Comparison of ENCODE assay signal across 7 mouse cellular contexts in the genomic region with DNA sequence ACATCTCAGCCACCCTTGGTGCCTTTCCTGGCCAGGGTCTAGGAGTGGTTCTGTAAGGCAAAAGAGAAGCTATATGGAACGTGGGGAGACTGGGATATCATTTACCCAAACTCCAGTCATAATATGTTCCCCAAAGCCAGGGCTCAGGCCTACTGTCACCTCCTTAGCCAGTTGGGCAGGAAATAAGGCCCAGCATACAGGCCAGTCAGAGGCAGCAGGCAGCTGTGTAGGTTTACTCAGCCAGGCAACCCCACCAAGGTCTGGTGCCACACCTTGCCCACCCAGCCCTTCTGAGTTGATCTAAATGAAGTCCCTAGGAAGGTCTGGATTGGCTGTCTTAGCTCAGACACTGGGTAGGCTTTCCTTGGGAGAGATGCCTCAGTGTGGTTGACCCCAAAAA. TPM values are rescaled to one million over a fixed set of nuclear protein-coding genes. Genes with fewer than 3 reads are reported as not detected.
DNase-seq lines count a peak whose midpoint lies in the region; ATAC-seq and TF ChIP-seq lines count a peak whose summit lies in the region.

No protein-coding gene starts in this region.

- H3K4me2 ChIP-seq in lung, embryonic 15.5 days = no peak overlapping the region
- no peak overlapping the region for H3K4me2 ChIP-seq in lung, postnatal 0 days (replicated peaks; ENCODE audit: low read depth, low read length)
- H3K4me2 ChIP-seq in embryonic facial prominence, embryonic 12.5 days (replicated peaks) = no peak overlapping the region
- no peak overlapping the region for H3K4me2 ChIP-seq in hindbrain, embryonic 11.5 days (replicated peaks; ENCODE audit: low read depth, low read length)
- H3K4me2 ChIP-seq in midbrain, embryonic 13.5 days (replicated peaks) = no peak overlapping the region

- H3K36me3 ChIP-seq in lung, embryonic 15.5 days = peaks cover 17% of the 10 kb centered on the region
- peaks cover 3% of the 10 kb centered on the region; the same call in 1 of the 2 replicates for H3K36me3 ChIP-seq in lung, postnatal 0 days (ENCODE audit: insufficient read depth, low read length)
- H3K36me3 ChIP-seq in embryonic facial prominence, embryonic 12.5 days = peaks cover 13% of the 10 kb centered on the region
- no peaks in the 10 kb centered on the region for H3K36me3 ChIP-seq in hindbrain, embryonic 11.5 days (ENCODE audit: control insufficient read depth, insufficient read depth, low read length)
- H3K36me3 ChIP-seq in midbrain, embryonic 13.5 days = peaks cover 2% of the 10 kb centered on the region

- no peak for DNase-seq in lung, postnatal 0 days (ENCODE audit: low spot score)
- no peak for DNase-seq in hindbrain, embryonic 11.5 days (ENCODE audit: low spot score)
- no peak for DNase-seq in ovary, postnatal 10 days (ENCODE audit: low spot score)
- DNase-seq in urinary bladder, postnatal 10 days (ENCODE audit: low spot score) = no peak

- no peak for TF ChIP-seq CTCF in lung, postnatal 0 days (IDR thresholded peaks at IDR 0.05)

- no peaks in the 10 kb centered on the region for H3K9me3 ChIP-seq in lung, embryonic 15.5 days
- no peaks in the 10 kb centered on the region for H3K9me3 ChIP-seq in lung, postnatal 0 days (ENCODE audit: low read length)
- H3K9me3 ChIP-seq in embryonic facial prominence, embryonic 12.5 days = no peaks in the 10 kb centered on the region
- H3K9me3 ChIP-seq in hindbrain, embryonic 11.5 days (ENCODE audit: control insufficient read depth, low read length) = no peaks in the 10 kb centered on the region
- H3K9me3 ChIP-seq in midbrain, embryonic 13.5 days = no peaks in the 10 kb centered on the region

- 86% methylated on average over 1 of the region's 1 CpGs for WGBS in lung, embryonic 15.5 days
- 80% methylated on average over 1 of the region's 1 CpGs for WGBS in lung, postnatal 0 days
- 89% methylated on average over 1 of the region's 1 CpGs for WGBS in embryonic facial prominence, embryonic 12.5 days
- 92% methylated on average over 1 of the region's 1 CpGs for WGBS in hindbrain, embryonic 11.5 days
- 100% methylated on average over 1 of the region's 1 CpGs for WGBS in midbrain, embryonic 13.5 days

- ATAC-seq in lung, embryonic 15.5 days (ENCODE audit: borderline replicate concordance, extremely low read depth, low FRiP score, low TSS enrichment) = no peak
- no peak for ATAC-seq in lung, postnatal 0 days
- no peak for ATAC-seq in embryonic facial prominence, embryonic 12.5 days (ENCODE audit: insufficient number of reproducible peaks, insufficient read depth, low FRiP score, low TSS enrichment)
- no peak for ATAC-seq in hindbrain, embryonic 11.5 days (ENCODE audit: low FRiP score)
- no peak for ATAC-seq in midbrain, embryonic 13.5 days

- TF ChIP-seq EP300 in lung, postnatal 0 days (IDR thresholded peaks at IDR 0.05) = no peak

- no peaks in the 10 kb centered on the region for H3K27me3 ChIP-seq in lung, embryonic 15.5 days
- H3K27me3 ChIP-seq in lung, postnatal 0 days (replicated peaks; ENCODE audit: insufficient read depth, low read length) = no peaks in the 10 kb centered on the region
- no peaks in the 10 kb centered on the region for H3K27me3 ChIP-seq in embryonic facial prominence, embryonic 12.5 days
- peaks cover 2% of the 10 kb centered on the region; the same call in 1 of the 2 replicates for H3K27me3 ChIP-seq in hindbrain, embryonic 11.5 days (ENCODE audit: control insufficient read depth, insufficient read depth, low read length)
- H3K27me3 ChIP-seq in midbrain, embryonic 13.5 days = no peaks in the 10 kb centered on the region

- H3K4me3 ChIP-seq in lung, embryonic 15.5 days = no peak overlapping the region
- H3K4me3 ChIP-seq in lung, postnatal 0 days (ENCODE audit: low read depth, low read length) = no peak overlapping the region
- no peak overlapping the region for H3K4me3 ChIP-seq in embryonic facial prominence, embryonic 12.5 days
- no peak overlapping the region for H3K4me3 ChIP-seq in hindbrain, embryonic 11.5 days (ENCODE audit: low read depth, low read length)
- H3K4me3 ChIP-seq in midbrain, embryonic 13.5 days (replicated peaks) = no peak overlapping the region

- 0 out of 2 replicates have a peak overlapping the region, but pooled peaks have one; percentile 18 for H3K27ac ChIP-seq in lung, embryonic 15.5 days
- no peak overlapping the region for H3K27ac ChIP-seq in lung, postnatal 0 days (ENCODE audit: low read length)
- peak overlapping the region; percentile 41; the same call in 1 of the 2 replicates for H3K27ac ChIP-seq in embryonic facial prominence, embryonic 12.5 days
- H3K27ac ChIP-seq in hindbrain, embryonic 11.5 days (ENCODE audit: low read depth, low read length) = peak overlapping the region; percentile 99; the same call in 1 of the 2 replicates
- H3K27ac ChIP-seq in midbrain, embryonic 13.5 days = peak overlapping the region; percentile 22

- H3K9ac ChIP-seq in lung, embryonic 15.5 days = no peak overlapping the region
- no peak overlapping the region for H3K9ac ChIP-seq in lung, postnatal 0 days (replicated peaks; ENCODE audit: low read depth)
- H3K9ac ChIP-seq in embryonic facial prominence, embryonic 12.5 days = no peak overlapping the region
- H3K9ac ChIP-seq in hindbrain, embryonic 11.5 days (ENCODE audit: low read depth, low read length) = 0 out of 2 replicates have a peak overlapping the region, but pooled peaks have one; percentile 7
- no peak overlapping the region for H3K9ac ChIP-seq in midbrain, embryonic 13.5 days (replicated peaks)

- peaks cover 51% of the 10 kb centered on the region for H3K4me1 ChIP-seq in lung, embryonic 15.5 days
- H3K4me1 ChIP-seq in lung, postnatal 0 days (ENCODE audit: insufficient read depth, low read depth, low read length) = peaks cover 16% of the 10 kb centered on the region
- peaks cover 60% of the 10 kb centered on the region for H3K4me1 ChIP-seq in embryonic facial prominence, embryonic 12.5 days
- peaks cover 39% of the 10 kb centered on the region for H3K4me1 ChIP-seq in hindbrain, embryonic 11.5 days (replicated peaks; ENCODE audit: control insufficient read depth, insufficient read depth, low read length)
- peaks cover 73% of the 10 kb centered on the region for H3K4me1 ChIP-seq in midbrain, embryonic 13.5 days (replicated peaks)

RNA-seq across cellular contexts. Expression of gene Dnajb12, which starts 22.1 kb away (rescaled TPM):
- polyA plus RNA-seq in lung, embryonic 15.5 days (2015; fragmentation: Nextera tagmentation; extraction: Ambion mirVana) = 21.0 and 24.1 TPM in 2 replicates
- 19.8 and 24.4 TPM in 2 replicates for polyA plus RNA-seq in lung, postnatal 0 days (2015; fragmentation: Nextera tagmentation; extraction: Ambion mirVana)
- 18.9 and 19.9 TPM in 2 replicates for polyA plus RNA-seq in embryonic facial prominence, embryonic 12.5 days (2016; fragmentation: Nextera tagmentation; extraction: Ambion mirVana)
- polyA plus RNA-seq in hindbrain, embryonic 11.5 days (2014; fragmentation: Nextera tagmentation; extraction: Ambion mirVana) = 22.0 and 22.6 TPM in 2 replicates
- polyA plus RNA-seq in midbrain, embryonic 13.5 days (2015; fragmentation: Nextera tagmentation; extraction: Ambion mirVana) = 18.3 and 18.6 TPM in 2 replicates

RNA-seq across cellular contexts. Expression of gene Ddit4, which starts 50.2 kb away (rescaled TPM):
- polyA plus RNA-seq in lung, embryonic 15.5 days (2015; fragmentation: Nextera tagmentation; extraction: Ambion mirVana) = 43.2 and 49.6 TPM in 2 replicates
- 21.2 and 28.1 TPM in 2 replicates for polyA plus RNA-seq in lung, postnatal 0 days (2015; fragmentation: Nextera tagmentation; extraction: Ambion mirVana)
- polyA plus RNA-seq in embryonic facial prominence, embryonic 12.5 days (2016; fragmentation: Nextera tagmentation; extraction: Ambion mirVana) = 81.2 and 92.3 TPM in 2 replicates
- 4.6 and 5.5 TPM in 2 replicates for polyA plus RNA-seq in hindbrain, embryonic 11.5 days (2014; fragmentation: Nextera tagmentation; extraction: Ambion mirVana)
- polyA plus RNA-seq in midbrain, embryonic 13.5 days (2015; fragmentation: Nextera tagmentation; extraction: Ambion mirVana) = 48.5 and 58.7 TPM in 2 replicates
